Mouse (Mus musculus) brain, embryonic 14.5 days (tissue): ENCODE measurements at regions not wholly inside any gene's neighbourhood (a gene's known extent, or its start where the extent isn't known, plus 50 kb on each side); places are given as distances from the start of the nearest gene placed in this dataset.

Experiments
- CTCF ChIP-seq: fragments of 200-500 bp; IDR thresholded peaks from 2 replicates; pipeline ENCODE4 v1.5.1; 2012; ENCODE audit warnings: inconsistent platforms, mild to moderate bottlenecking, moderate library complexity, borderline replicate concordance; ENCODE audit not compliant: insufficient read depth, insufficient read length; ENCODE audit errors: extremely low read depth
- POLR2A ChIP-seq: fragments of 200-500 bp; IDR thresholded peaks from 2 replicates; pipeline ENCODE4 v1.6.1; 2012; ENCODE audit warnings: mild to moderate bottlenecking, inconsistent platforms, borderline replicate concordance; ENCODE audit not compliant: poor library complexity, insufficient read depth, insufficient read length, severe bottlenecking; ENCODE audit errors: extremely low read depth

DNA sequence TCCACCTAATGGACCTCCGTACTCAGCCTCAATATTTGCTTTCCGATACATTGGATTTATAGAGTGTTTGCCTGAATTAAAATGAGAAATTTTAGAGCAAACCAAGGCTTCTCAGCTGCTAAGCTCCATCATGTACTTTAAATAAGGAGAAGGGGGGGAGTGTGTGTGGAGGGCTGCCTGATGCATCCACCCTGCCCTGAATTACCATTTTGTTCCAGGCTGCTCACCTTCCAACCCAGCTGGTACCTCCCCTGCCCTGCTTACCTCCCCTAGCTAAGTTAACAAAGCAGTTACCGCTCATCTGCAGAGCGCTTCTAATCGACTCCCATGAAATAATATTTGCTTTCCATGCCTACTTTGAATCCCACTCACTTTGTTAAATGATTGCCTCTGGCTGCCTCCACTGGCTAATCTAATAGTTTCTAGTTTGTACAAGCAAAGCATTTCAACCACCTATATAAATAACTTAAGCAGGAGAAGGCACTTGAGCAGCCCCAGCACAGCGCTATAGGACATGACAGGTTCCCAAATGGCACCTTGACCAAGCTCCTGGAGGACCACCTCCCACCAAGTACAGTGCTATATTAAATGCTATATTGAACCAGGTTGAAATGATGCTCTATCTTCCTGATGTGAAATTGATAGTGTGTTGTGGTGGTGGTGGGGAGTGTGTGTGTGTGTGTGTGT is 449.0 kb downstream of the Gm826 start:
- TF ChIP-seq POLR2A, result no peak
- TF ChIP-seq CTCF, result no peak
